Mouse (Mus musculus) ES-Bruce4 (cell line): ENCODE data around the gene Rnf32. TPM values are rescaled to one million over a fixed set of nuclear protein-coding genes. Genes with fewer than 3 reads are reported as not detected.

Source experiments
- H3K27ac ChIP-seq: 2 replicates; pipeline ENCODE4 v1.5.1; 2012; ENCODE audit warnings: low read length, inconsistent platforms; ENCODE audit not compliant: insufficient read depth
- H3K27me3 ChIP-seq: 2 replicates; pipeline ENCODE4 v1.6.1; 2012; ENCODE audit warnings: mild to moderate bottlenecking, low read length, inconsistent platforms; ENCODE audit not compliant: control insufficient read depth, poor library complexity, insufficient read depth, severe bottlenecking
- H3K36me3 ChIP-seq: 2 replicates; pipeline ENCODE4 v1.6.1; 2012; ENCODE audit warnings: inconsistent platforms, mild to moderate bottlenecking, low read length, moderate library complexity; ENCODE audit not compliant: control insufficient read depth, poor library complexity, insufficient read depth, severe bottlenecking
- H3K4me1 ChIP-seq: one replicate; pipeline ENCODE4 v1.8.1; 2011; ENCODE audit warnings: low read length; ENCODE audit not compliant: control insufficient read depth, insufficient read depth
- H3K4me3 ChIP-seq: 2 replicates; pipeline ENCODE4 v1.5.1; 2011; ENCODE audit warnings: low read depth, mild to moderate bottlenecking, low read length
- H3K9ac ChIP-seq: 2 replicates; pipeline ENCODE4 v1.6.1; 2012; ENCODE audit warnings: low read depth, mild to moderate bottlenecking, inconsistent platforms; ENCODE audit not compliant: poor library complexity, severe bottlenecking
- H3K9me3 ChIP-seq: replicated peaks from 2 replicates; pipeline ENCODE4 v1.6.1; 2012; ENCODE audit warnings: mild to moderate bottlenecking, low read length, inconsistent platforms; ENCODE audit not compliant: control insufficient read depth, poor library complexity, insufficient read depth, severe bottlenecking
- CTCF ChIP-seq: IDR thresholded peaks from one replicate; pipeline ENCODE4 v1.8.1; 2011; ENCODE audit warnings: low read depth, low read length
- EP300 ChIP-seq: IDR thresholded peaks from 2 replicates; pipeline ENCODE4 v1.6.1; 2011; ENCODE audit warnings: low read depth, low read length; ENCODE audit not compliant: insufficient read depth
- POLR2A ChIP-seq: IDR thresholded peaks from one replicate; pipeline ENCODE4 v1.8.1; 2011; ENCODE audit warnings: low read length; ENCODE audit not compliant: insufficient read depth
- polyA plus RNA-seq: library from polyadenylated mRNA; stranded (reverse); fragments of >200 nt; gene quantifications from 2 replicates; pipeline ENCODE4 v1.2.4, GENCODE M21; 2011; ENCODE audit warnings: low read depth; ENCODE audit not compliant: missing spikeins, insufficient read depth, insufficient read length

Rnf32 gene
- polyA plus RNA-seq, 1 experiment, result 7.7 TPM

DNA sequence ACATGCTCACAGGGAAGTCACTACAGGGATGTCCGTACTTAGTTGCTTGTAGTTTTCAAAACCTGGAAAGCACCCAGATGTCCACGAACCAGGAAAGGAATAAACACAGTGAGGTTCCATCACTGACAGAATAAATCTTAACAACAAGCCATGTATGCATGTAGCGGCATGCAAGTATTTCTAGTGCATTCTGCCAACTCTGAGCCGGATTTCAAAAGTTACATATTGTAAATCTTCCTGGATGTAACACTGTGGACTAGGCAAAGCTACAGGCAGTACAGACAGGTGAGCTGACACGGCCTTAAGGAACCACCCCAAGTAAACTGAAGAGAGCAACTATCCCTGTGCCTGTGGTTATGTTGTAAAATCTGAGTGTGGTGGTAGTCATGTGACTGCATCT, 9.0 kb upstream of the Rnf32 start:
- H3K4me3 ChIP-seq, result no peak overlapping the region
- no peaks in the 10 kb centered on the region for H3K9me3 ChIP-seq
- TF ChIP-seq CTCF, result no peak
- no peak for TF ChIP-seq EP300
- TF ChIP-seq POLR2A, result no peak
- H3K36me3 ChIP-seq, result no peaks in the 10 kb centered on the region
- H3K9ac ChIP-seq, result no peak overlapping the region
- no peak overlapping the region for H3K27ac ChIP-seq
- H3K27me3 ChIP-seq, result no peaks in the 10 kb centered on the region
- H3K4me1 ChIP-seq, result no peaks in the 10 kb centered on the region

DNA sequence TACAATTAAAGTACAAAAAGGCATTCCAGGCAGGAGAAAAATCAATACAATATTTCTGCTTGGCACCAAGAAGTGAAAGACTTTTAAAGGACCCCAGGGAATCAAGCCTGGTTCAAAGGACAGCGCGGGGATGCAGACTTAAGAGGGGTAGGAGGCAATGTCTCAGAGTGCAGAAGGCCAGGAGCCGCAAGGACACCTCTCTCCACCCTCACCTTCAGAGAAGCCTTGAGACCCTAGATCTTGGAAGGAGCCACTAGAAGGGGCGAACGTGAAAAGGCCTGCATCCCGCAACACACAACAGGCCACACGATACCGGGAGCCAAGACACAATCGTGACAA, 592 bp upstream of the Rnf32 start:
- no peaks in the 10 kb centered on the region for H3K36me3 ChIP-seq
- peak overlapping the region; percentile 91 for H3K9ac ChIP-seq
- H3K4me1 ChIP-seq, result peaks cover 3% of the 10 kb centered on the region
- H3K27ac ChIP-seq, result no peak overlapping the region; the same call in 1 of the 2 replicates
- H3K4me3 ChIP-seq, result peak overlapping the region; percentile 97
- no peaks in the 10 kb centered on the region for H3K9me3 ChIP-seq
- no peak for TF ChIP-seq POLR2A
- TF ChIP-seq EP300, result no peak
- TF ChIP-seq CTCF, result no peak
- H3K27me3 ChIP-seq, result no peaks in the 10 kb centered on the region

- Histone ChIP-seq H3K27me3 (no peaks in the 10 kb centered on the region), H3K4me1 (peaks cover 3% of the 10 kb centered on the region), H3K36me3 (no peaks in the 10 kb centered on the region), H3K9ac (peak overlapping the region; percentile 52), H3K9me3 (no peaks in the 10 kb centered on the region), H3K4me3 (peak overlapping the region; percentile 80), H3K27ac (no peak overlapping the region)
- TF ChIP-seq EP300, result no peak
These were observed 469 bp downstream of the Rnf32 start for GRCm38 (mm10) chr5:29196264-29196658.

DNA sequence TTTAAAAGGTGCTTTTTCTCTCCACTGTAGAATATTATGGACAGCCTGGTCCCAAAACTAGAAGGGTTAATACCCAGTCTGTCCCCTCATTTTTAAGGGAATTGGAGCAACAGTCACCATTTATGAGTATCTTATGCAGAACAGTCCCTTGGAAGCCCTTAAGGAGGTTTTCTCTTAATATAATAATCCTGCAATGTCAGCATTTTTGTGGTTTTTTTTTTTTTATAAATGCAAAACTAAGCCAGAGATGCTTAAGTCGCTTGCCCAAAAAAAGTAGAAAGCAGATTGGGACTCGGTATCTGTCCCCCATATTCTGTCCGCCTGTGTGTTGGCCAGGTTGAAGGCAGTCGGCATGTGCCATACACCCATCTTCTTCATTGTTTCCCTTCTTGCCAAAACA, 1.4 kb downstream of the Rnf32 start:
- Histone ChIP-seq H3K36me3 (no peaks in the 10 kb centered on the region), H3K9me3 (no peaks in the 10 kb centered on the region), H3K4me1 (peaks cover 3% of the 10 kb centered on the region), H3K27ac (no peak overlapping the region), H3K4me3 (no peak overlapping the region), H3K27me3 (no peaks in the 10 kb centered on the region), H3K9ac (no peak overlapping the region)
- no peak for TF ChIP-seq EP300
- TF ChIP-seq CTCF, result no peak
- TF ChIP-seq POLR2A, result no peak

- peak overlapping the region; percentile 21 for H3K27ac ChIP-seq
- H3K9me3 ChIP-seq, result no peaks in the 10 kb centered on the region
- H3K9ac ChIP-seq, result no peak overlapping the region
- no peaks in the 10 kb centered on the region for H3K36me3 ChIP-seq
- TF ChIP-seq CTCF, result no peak
- no peak for TF ChIP-seq POLR2A
- peak; percentile 65; the same call in 1 of the 2 replicates for TF ChIP-seq EP300
- no peak overlapping the region for H3K4me3 ChIP-seq
- peaks cover 3% of the 10 kb centered on the region for H3K4me1 ChIP-seq
- H3K27me3 ChIP-seq, result no peaks in the 10 kb centered on the region
These were observed 3.2 kb downstream of the Rnf32 start for GRCm38 (mm10) chr5:29198960-29199488.

- no peak overlapping the region for H3K4me3 ChIP-seq
- no peaks in the 10 kb centered on the region for H3K27me3 ChIP-seq
- H3K27ac ChIP-seq, result no peak overlapping the region
- H3K9me3 ChIP-seq, result no peaks in the 10 kb centered on the region
- TF ChIP-seq EP300, result no peak
- TF ChIP-seq POLR2A, result no peak
- TF ChIP-seq CTCF, result no peak
- H3K36me3 ChIP-seq, result no peaks in the 10 kb centered on the region
- H3K9ac ChIP-seq, result no peak overlapping the region
- peaks cover 3% of the 10 kb centered on the region for H3K4me1 ChIP-seq
These were observed 4.1 kb downstream of the Rnf32 start for GRCm38 (mm10) chr5:29199868-29200267.
